Mouse (Mus musculus): Measurements from ENCODE around the gene Arpp21. TPM values are rescaled to one million over a fixed set of nuclear protein-coding genes. Genes with fewer than 3 reads are reported as not detected.

Gene Arpp21
- polyA plus RNA-seq, 2 experiments, result 23.6 to 28.3 TPM

DNA sequence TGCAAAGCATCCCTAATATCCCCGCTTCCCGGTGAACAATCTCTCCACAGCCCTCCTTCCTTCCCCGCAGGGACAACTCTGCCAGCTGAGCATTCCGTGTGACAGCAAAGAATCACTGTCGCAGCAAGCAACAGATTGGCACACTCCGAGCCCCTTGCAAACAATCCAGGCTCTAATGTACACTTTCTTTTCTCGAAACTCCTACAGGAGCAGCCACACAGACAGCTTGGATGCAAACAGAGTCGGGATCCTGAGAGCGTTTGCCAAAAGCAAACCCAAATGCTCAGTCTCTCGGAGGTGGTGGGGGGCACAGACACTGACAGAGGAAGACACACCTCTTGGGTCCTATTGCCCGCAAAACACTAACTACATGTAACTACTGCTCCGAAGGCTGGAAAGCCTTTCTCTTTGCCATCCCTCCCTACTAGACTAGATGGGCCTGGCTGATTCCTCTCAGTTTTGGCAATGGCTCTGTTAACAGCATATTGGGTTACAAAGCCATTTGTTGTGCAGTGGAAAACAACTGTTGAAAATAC, 47.3 kb downstream of the Arpp21 start:
- 72% methylated on average over 12 of the region's 12 CpGs for WGBS
- H3K27ac ChIP-seq (replicated peaks; ENCODE audit: low read depth, low read length), result no peak overlapping the region
- H3K4me2 ChIP-seq (replicated peaks; ENCODE audit: low read depth, low read length, severe bottlenecking), result no peak overlapping the region
- no peaks in the 10 kb centered on the region for H3K36me3 ChIP-seq (ENCODE audit: control insufficient read depth, insufficient read depth, low read length)
- no peak for ATAC-seq (ENCODE audit: low FRiP score, low read depth)
- no peak overlapping the region for H3K9ac ChIP-seq (ENCODE audit: low read depth, low read length, severe bottlenecking)
- peaks cover 7% of the 10 kb centered on the region; the same call in 1 of the 2 replicates for H3K4me1 ChIP-seq (ENCODE audit: control insufficient read depth, insufficient read depth, low read length)
- DNase-seq (ENCODE audit: low spot score), result no peak
- no peak overlapping the region for H3K4me3 ChIP-seq (replicated peaks; ENCODE audit: low read length)
- no peaks in the 10 kb centered on the region for H3K27me3 ChIP-seq (ENCODE audit: control insufficient read depth, insufficient read depth, low read length)
- no peaks in the 10 kb centered on the region for H3K9me3 ChIP-seq (ENCODE audit: control insufficient read depth, low read length)
- TF ChIP-seq POLR2A (IDR thresholded peaks at IDR 0.05; ENCODE audit: borderline replicate concordance, extremely low read depth, insufficient read depth, insufficient read length), result no peak

DNA sequence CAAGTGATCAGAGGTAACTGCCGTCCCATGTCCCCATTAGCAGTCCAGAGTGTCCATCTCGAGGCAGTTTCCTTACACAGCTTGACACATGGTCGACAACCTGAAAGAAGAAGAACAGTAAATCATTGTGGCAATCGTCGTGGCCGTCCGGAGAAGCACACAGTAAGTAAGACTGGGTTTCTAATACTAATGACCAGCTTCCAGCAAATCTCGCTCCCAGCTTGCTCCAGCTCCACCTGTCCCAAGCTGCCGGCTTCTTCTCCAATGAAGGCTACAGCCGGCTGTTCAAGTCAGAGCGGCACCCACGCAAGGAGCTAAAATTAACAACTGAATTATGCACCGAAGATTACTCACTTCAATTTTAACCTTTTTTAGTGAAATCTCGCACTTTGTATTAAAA, 48.1 kb downstream of the Arpp21 start:
- Histone ChIP-seq H3K36me3 (ENCODE audit: control insufficient read depth, insufficient read depth, low read length) (no peaks in the 10 kb centered on the region), H3K4me3 (replicated peaks; ENCODE audit: low read length) (no peak overlapping the region), H3K4me2 (replicated peaks; ENCODE audit: low read depth, low read length, severe bottlenecking) (no peak overlapping the region), H3K27ac (replicated peaks; ENCODE audit: low read depth, low read length) (no peak overlapping the region), H3K9me3 (ENCODE audit: control insufficient read depth, low read length) (no peaks in the 10 kb centered on the region), H3K9ac (ENCODE audit: low read depth, low read length, severe bottlenecking) (no peak overlapping the region), H3K4me1 (ENCODE audit: control insufficient read depth, insufficient read depth, low read length) (peaks cover 7% of the 10 kb centered on the region; the same call in 1 of the 2 replicates), H3K27me3 (ENCODE audit: control insufficient read depth, insufficient read depth, low read length) (no peaks in the 10 kb centered on the region)
- DNase-seq (ENCODE audit: low spot score) (no peak), ATAC-seq (ENCODE audit: low FRiP score, low read depth) (peak; percentile 27; the same call in 1 of the 2 replicates)
- 58% methylated on average over 14 of the region's 14 CpGs for WGBS
- no peak for TF ChIP-seq POLR2A (IDR thresholded peaks at IDR 0.05; ENCODE audit: borderline replicate concordance, extremely low read depth, insufficient read depth, insufficient read length)

DNA sequence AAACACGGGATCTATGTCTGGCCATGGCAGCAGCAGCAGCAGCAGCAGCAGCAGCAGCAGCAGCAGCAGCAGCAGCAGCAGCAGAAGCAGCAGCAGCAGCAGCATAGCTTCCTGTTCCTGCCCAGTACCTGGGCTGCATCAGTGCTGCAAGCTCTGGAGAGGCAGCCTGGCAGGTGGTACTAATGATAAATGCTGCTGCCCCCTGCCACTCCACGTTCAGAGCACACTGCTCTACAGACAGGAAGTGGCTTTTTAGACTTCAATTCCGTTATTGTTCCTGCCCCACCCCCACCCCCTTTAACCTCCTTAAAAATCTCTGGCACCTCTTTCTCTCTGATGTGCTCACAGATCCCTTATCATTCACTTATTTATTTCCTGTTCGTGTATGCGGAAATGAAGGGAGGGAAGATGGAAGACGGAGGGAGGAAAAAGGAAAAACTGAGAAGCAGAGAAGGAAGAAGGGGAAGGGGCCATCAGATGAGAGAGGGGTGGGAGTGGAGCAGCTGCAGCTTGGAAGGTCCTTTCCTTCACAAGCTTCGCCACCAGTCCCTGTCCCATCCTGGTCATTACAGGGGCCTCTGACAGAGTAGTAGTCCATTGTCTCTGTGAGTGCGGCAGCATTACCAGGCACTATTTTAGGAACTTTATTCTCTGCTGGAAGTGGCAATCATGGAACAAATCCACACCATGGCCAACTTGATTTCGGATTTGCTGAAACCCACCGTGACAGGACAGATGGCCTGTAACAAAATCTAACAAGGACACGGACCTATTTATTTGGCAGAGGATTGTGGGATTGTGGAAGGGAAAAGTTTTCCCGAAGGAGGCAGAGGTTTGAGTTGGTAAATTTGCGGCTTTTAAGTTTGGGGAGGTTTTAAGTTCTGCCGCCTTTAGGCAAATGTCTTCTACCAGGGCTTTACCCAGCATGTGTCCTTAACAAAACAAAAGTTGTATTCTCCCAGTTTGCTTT, 49.1 kb downstream of the Arpp21 start:
- no peaks in the 10 kb centered on the region for H3K36me3 ChIP-seq (ENCODE audit: control insufficient read depth, insufficient read depth, low read length)
- peak; percentile 32 for DNase-seq (ENCODE audit: low spot score)
- 0 out of 2 replicates have a peak, but pooled peaks have one; percentile 38 for ATAC-seq (ENCODE audit: low FRiP score, low read depth)

DNA sequence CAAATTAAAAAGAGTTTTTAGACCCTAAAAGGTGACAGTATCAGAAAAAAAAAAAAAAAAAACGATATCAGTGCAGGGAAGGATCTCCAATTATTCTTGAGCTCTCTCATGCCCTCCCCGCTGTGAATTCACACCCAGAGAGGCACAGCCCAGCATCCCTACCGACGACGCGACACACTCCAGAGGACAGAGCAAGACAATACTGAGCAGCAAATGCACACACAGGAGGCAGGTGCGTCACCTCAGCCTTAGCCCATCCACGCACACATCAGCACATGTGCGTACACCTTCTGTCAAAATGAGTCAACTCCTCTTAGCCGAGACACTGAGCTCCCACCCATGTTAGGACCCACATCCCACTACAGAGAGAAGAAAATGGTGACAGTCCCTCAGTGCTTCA, 50.0 kb downstream of the Arpp21 start:
- no peak for TF ChIP-seq POLR2A (IDR thresholded peaks at IDR 0.05; ENCODE audit: borderline replicate concordance, extremely low read depth, insufficient read depth, insufficient read length)
- DNase-seq (ENCODE audit: low spot score), result no peak
- peaks cover 7% of the 10 kb centered on the region; the same call in 1 of the 2 replicates for H3K4me1 ChIP-seq (ENCODE audit: control insufficient read depth, insufficient read depth, low read length)
- no peak overlapping the region for H3K4me2 ChIP-seq (replicated peaks; ENCODE audit: low read depth, low read length, severe bottlenecking)
- no peaks in the 10 kb centered on the region for H3K36me3 ChIP-seq (ENCODE audit: control insufficient read depth, insufficient read depth, low read length)
- no peaks in the 10 kb centered on the region for H3K27me3 ChIP-seq (ENCODE audit: control insufficient read depth, insufficient read depth, low read length)
- H3K9me3 ChIP-seq (ENCODE audit: control insufficient read depth, low read length), result no peaks in the 10 kb centered on the region
- H3K9ac ChIP-seq (ENCODE audit: low read depth, low read length, severe bottlenecking), result no peak overlapping the region
- no peak for ATAC-seq (ENCODE audit: low FRiP score, low read depth)
- H3K4me3 ChIP-seq (replicated peaks; ENCODE audit: low read length), result no peak overlapping the region
- no peak overlapping the region for H3K27ac ChIP-seq (replicated peaks; ENCODE audit: low read depth, low read length)
- WGBS, result 66% methylated on average over 10 of the region's 10 CpGs

More for the DNA sequence above, 49.1 kb downstream of the Arpp21 start:
- H3K4me2 ChIP-seq (replicated peaks; ENCODE audit: low read depth, low read length, severe bottlenecking), result peak overlapping the region; percentile 26
- H3K4me3 ChIP-seq (replicated peaks; ENCODE audit: low read length), result no peak overlapping the region
- no peak overlapping the region for H3K9ac ChIP-seq (ENCODE audit: low read depth, low read length, severe bottlenecking)
- TF ChIP-seq POLR2A (IDR thresholded peaks at IDR 0.05; ENCODE audit: borderline replicate concordance, extremely low read depth, insufficient read depth, insufficient read length), result no peak
- no peak overlapping the region for H3K27ac ChIP-seq (replicated peaks; ENCODE audit: low read depth, low read length)
- no peaks in the 10 kb centered on the region for H3K9me3 ChIP-seq (ENCODE audit: control insufficient read depth, low read length)
- H3K27me3 ChIP-seq (ENCODE audit: control insufficient read depth, insufficient read depth, low read length), result no peaks in the 10 kb centered on the region
- WGBS, result 22% methylated on average over 14 of the region's 14 CpGs
- H3K4me1 ChIP-seq (ENCODE audit: control insufficient read depth, insufficient read depth, low read length), result peaks cover 7% of the 10 kb centered on the region; the same call in 1 of the 2 replicates

DNA sequence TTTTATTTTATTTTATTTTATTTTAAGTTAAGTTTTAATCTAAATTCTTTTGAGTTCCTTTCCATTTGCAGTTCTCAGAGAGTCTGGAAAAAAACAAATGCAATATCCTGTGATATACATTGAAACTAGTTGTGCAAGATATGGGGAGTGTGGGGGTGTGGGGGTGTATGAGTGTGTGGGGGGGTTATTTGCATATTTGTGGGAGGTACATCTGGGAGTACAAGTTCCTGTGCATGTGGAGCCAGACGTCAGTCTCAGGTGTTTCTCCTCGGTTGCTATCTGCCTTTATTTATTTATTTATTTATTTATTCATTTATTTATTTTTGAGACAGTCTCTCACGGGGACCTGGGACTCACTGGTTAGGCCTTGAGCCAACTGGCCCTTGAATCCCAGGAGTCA, 53.0 kb downstream of the Arpp21 start:
- Histone ChIP-seq H3K4me1 (ENCODE audit: control insufficient read depth, insufficient read depth, low read length) (peaks cover 7% of the 10 kb centered on the region; the same call in 1 of the 2 replicates), H3K4me3 (replicated peaks; ENCODE audit: low read length) (no peak overlapping the region)
- WGBS, result 69% methylated on average over 3 of the region's 3 CpGs

More for the DNA sequence above, 53.0 kb downstream of the Arpp21 start:
- Histone ChIP-seq H3K9ac (ENCODE audit: low read depth, low read length, severe bottlenecking) (no peak overlapping the region), H3K27me3 (ENCODE audit: control insufficient read depth, insufficient read depth, low read length) (no peaks in the 10 kb centered on the region), H3K36me3 (ENCODE audit: control insufficient read depth, insufficient read depth, low read length) (no peaks in the 10 kb centered on the region), H3K27ac (replicated peaks; ENCODE audit: low read depth, low read length) (no peak overlapping the region), H3K9me3 (ENCODE audit: control insufficient read depth, low read length) (no peaks in the 10 kb centered on the region), H3K4me2 (replicated peaks; ENCODE audit: low read depth, low read length, severe bottlenecking) (no peak overlapping the region)
- ATAC-seq (ENCODE audit: low FRiP score, low read depth), result no peak
- no peak for DNase-seq (ENCODE audit: low spot score)
- no peak for TF ChIP-seq POLR2A (IDR thresholded peaks at IDR 0.05; ENCODE audit: borderline replicate concordance, extremely low read depth, insufficient read depth, insufficient read length)
